Mouse (Mus musculus): Measurements from ENCODE around the gene Erbin.

The Erbin gene

GRCm38 (mm10) chr13:103912351-103912750 is 8.0 kb downstream of the Erbin start:
- no peak for DNase-seq (ENCODE audit: low read depth, low spot score)

- DNase-seq (ENCODE audit: low read depth, low spot score), result no peak
Measured at GRCm38 (mm10) chr13:103910598-103910997, 9.7 kb downstream of the Erbin start.

- DNase-seq (ENCODE audit: low read depth, low spot score), result no peak
Measured at GRCm38 (mm10) chr13:103909894-103910293, 10.4 kb downstream of the Erbin start.

GRCm38 (mm10) chr13:103900015-103900414 is 20.3 kb downstream of the Erbin start:
- no peak for DNase-seq (ENCODE audit: low read depth, low spot score)

- no peak for DNase-seq (ENCODE audit: low read depth, low spot score)
Measured at GRCm38 (mm10) chr13:103897606-103898005, 22.7 kb downstream of the Erbin start.

- no peak for DNase-seq (ENCODE audit: low read depth, low spot score)
Measured at GRCm38 (mm10) chr13:103893065-103893464, 27.2 kb downstream of the Erbin start.

GRCm38 (mm10) chr13:103890038-103890437 is 30.3 kb downstream of the Erbin start:
- DNase-seq (ENCODE audit: low read depth, low spot score), result no peak

- no peak for DNase-seq (ENCODE audit: low read depth, low spot score)
Measured at GRCm38 (mm10) chr13:103886503-103886902, 33.8 kb downstream of the Erbin start.

GRCm38 (mm10) chr13:103881200-103881599 is 39.1 kb downstream of the Erbin start:
- DNase-seq (ENCODE audit: low read depth, low spot score), result no peak

- no peak for DNase-seq (ENCODE audit: low read depth, low spot score)
Measured at GRCm38 (mm10) chr13:103876743-103877142, 43.6 kb downstream of the Erbin start.

GRCm38 (mm10) chr13:103875823-103876514 is 44.3 kb downstream of the Erbin start:
- no peak for DNase-seq (ENCODE audit: low read depth, low spot score)

- DNase-seq (ENCODE audit: low read depth, low spot score), result no peak
Measured at GRCm38 (mm10) chr13:103870786-103871185, 49.5 kb downstream of the Erbin start.

- DNase-seq (ENCODE audit: low read depth, low spot score), result no peak
Measured at GRCm38 (mm10) chr13:103870117-103870516, 50.2 kb downstream of the Erbin start.

- no peak for DNase-seq (ENCODE audit: low read depth, low spot score)
Measured at GRCm38 (mm10) chr13:103868875-103869274, 51.4 kb downstream of the Erbin start.

GRCm38 (mm10) chr13:103862041-103862440 is 58.3 kb downstream of the Erbin start:
- no peak for DNase-seq (ENCODE audit: low read depth, low spot score)

- no peak for DNase-seq (ENCODE audit: low read depth, low spot score)
Measured at GRCm38 (mm10) chr13:103859041-103859440, 61.3 kb downstream of the Erbin start.

GRCm38 (mm10) chr13:103847614-103848013 is 72.7 kb downstream of the Erbin start:
- no peak for DNase-seq (ENCODE audit: low read depth, low spot score)

GRCm38 (mm10) chr13:103841287-103842201 is 78.8 kb downstream of the Erbin start:
- no peak for DNase-seq (ENCODE audit: low read depth, low spot score)

- no peak for DNase-seq (ENCODE audit: low read depth, low spot score)
Measured at GRCm38 (mm10) chr13:103838619-103839018, 81.7 kb downstream of the Erbin start.

GRCm38 (mm10) chr13:103829623-103830135 is 90.6 kb downstream of the Erbin start:
- no peak for DNase-seq (ENCODE audit: low read depth, low spot score)

- DNase-seq (ENCODE audit: low read depth, low spot score), result no peak
Measured at GRCm38 (mm10) chr13:103822270-103822669, 98.0 kb downstream of the Erbin start.

GRCm38 (mm10) chr13:103819377-103819776 is 100.9 kb downstream of the Erbin start:
- DNase-seq (ENCODE audit: low read depth, low spot score), result no peak
